Mouse (Mus musculus): ENCODE measurements around the gene Fam124a. TPM values are rescaled to one million over a fixed set of nuclear protein-coding genes. Genes with fewer than 3 reads are reported as not detected.
"Not testable (repeated sequence)": the region's sequence is repeated elsewhere in the genome, so short reads cannot be mapped to it uniquely, and the experiment has no call there.

Gene Fam124a
- total RNA-seq, 2 experiments from 2014 or later: 1.2 to 3.7 TPM

GRCm38 (mm10) chr14:62574906-62575305 lies 19.4 kb downstream of the Fam124a start:
- no peak for DNase-seq

- no peak for DNase-seq
These were observed 20.3 kb downstream of the Fam124a start for GRCm38 (mm10) chr14:62575862-62576261.

DNA sequence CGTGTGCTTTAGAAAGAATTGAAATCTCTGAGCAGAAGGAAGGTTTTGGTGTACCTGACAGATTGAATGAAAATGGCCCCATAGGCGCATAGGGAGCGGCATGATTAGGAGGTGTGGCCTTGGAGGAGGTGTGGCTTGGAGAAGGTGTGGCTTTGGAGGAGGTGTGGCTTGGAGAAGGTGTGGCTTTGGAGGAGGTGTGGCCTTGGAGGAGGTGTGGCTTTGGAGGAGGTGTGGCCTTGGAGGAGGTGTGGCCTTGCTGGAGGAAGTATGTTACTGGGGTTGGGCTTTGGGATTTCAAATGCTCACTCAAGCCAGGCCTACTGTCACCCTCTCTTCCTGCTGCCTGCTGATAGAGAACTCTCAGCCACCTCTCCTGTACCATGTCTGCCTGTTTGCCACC lies 25.4 kb downstream of the Fam124a start:
- DNase-seq: no peak

GRCm38 (mm10) chr14:62581768-62582167 lies 26.2 kb downstream of the Fam124a start:
- DNase-seq: no peak

- no peak for DNase-seq
These were observed 29.1 kb downstream of the Fam124a start for GRCm38 (mm10) chr14:62584637-62585036.

- DNase-seq: no peak
These were observed 29.8 kb downstream of the Fam124a start for GRCm38 (mm10) chr14:62585338-62585737.

GRCm38 (mm10) chr14:62600109-62600522 lies 44.6 kb downstream of the Fam124a start:
- no peak for DNase-seq

DNA sequence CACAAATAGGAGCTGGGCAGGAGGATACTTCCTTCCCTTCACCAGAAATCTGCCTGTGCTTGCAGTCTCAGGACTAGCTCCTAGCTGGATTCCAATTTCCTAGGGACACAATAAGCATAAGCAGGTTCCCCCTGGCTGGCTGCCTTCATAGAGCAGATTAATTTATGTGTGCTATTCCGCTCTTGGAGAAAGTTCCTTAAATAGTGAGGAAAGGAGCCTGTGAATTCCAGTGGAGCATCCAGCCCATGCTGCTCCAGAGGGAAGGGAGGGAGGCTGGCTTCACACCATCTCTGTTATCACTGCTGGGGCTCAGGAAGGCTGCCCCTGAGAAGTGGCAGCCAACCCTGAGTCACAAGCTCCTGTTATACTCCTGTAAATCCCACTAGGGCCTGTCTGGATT lies 46.7 kb downstream of the Fam124a start:
- DNase-seq: no peak

- no peak for DNase-seq
These were observed 47.3 kb downstream of the Fam124a start for GRCm38 (mm10) chr14:62602869-62603268.

DNA sequence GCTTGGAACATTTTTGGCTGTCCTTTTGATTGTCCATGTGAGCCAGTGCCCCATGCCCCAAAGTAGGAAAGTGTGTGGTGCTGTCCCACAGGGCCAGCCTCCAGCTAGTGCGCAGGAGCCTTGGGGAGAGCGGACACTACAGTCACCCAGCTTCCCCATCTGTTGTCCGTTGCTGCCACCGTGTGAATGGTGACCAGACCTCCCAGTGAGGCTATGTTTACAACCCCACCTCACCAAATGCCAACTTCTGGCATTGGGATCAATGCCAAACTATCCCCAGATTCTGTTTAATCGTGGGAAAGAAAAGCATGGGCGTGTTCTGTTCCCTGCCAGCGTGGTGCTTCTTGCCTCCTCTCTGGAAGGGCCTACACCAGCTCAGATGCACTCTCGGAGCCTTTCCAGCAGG lies 52.3 kb downstream of the Fam124a start:
- DNase-seq: peak; percentile 20 to 41

DNA sequence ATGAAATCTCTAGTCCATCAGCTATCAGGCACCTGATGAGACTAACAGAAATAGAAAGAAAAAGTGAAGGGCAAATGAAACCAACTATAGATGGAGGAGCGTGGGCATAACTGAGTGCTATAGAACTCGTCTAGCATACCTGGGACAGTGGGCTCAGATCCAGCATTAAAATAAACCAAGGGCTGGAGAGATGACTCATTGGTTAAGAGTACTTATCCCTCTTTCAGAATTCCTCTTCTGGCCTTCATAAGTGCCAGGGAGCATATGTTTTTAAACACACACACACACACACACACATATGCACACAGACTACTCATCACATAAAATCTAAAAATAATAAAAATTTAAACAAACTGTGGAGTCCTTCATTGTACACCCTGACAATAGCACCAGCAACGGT lies 54.4 kb downstream of the Fam124a start:
- no peak for DNase-seq

DNA sequence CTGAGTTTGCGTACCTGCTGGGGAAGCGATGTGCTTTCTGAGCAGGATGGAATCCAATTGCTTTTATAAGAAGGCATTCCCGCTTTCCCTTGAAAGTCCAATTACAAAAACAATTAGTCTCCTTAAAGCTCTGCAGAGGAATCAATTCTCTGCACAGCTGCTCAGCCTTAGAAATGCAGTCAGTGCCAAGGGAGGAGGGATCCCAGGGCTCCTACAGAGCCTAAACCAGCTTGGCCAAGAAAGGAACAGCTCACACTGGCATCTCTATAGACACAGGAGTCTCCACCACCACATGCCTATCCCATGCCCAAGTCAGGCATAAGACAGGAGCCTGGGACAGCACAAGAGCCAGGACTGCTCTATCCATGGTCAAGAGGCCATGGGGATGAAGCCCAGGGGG lies 66.9 kb downstream of the Fam124a start:
- no peak for DNase-seq

- DNase-seq: no peak
These were observed 72.4 kb downstream of the Fam124a start for GRCm38 (mm10) chr14:62627951-62628350.

- DNase-seq: no peak
These were observed 82.2 kb downstream of the Fam124a start for GRCm38 (mm10) chr14:62637436-62638344.

- no peak for DNase-seq
These were observed 82.8 kb downstream of the Fam124a start for GRCm38 (mm10) chr14:62638345-62638702.

DNA sequence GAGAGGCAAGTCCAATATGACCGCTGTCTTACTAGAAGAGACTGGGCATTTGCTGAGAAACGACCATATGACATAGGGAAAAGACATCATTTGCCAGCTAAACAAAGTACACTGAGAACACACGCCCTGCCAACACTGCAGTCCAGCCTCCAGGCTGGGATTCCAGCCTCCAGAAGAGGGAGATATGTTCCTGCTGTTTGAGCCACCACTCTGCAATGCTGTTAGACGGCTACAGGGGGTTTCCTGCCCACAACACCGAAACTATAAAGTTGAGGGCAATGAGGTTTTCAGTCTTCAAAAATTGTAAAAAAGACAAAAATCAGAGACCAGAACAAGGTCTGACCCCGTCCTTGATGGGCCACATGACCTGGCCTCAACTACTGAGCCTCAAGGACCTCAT lies 83.6 kb downstream of the Fam124a start:
- DNase-seq: peak; percentile 29 to 41

DNA sequence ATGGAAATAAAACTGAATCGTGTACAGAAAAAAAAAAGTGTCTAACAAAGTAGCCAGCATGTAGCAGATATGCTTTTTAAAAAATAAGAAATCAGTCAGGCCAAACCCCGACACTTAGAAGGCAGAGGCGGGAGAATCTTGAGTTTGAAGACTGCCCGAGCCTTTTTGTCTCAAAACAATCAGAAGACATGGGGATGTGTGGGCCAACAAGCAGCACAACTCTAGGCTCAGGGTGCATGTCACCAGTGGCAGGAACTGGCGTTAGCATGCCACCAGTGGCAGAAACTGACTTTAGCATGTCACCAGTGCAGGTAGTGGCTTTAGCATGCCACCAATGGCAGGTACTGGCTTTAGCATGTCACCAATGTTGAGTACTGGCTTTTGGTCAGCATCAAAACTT lies 84.0 kb downstream of the Fam124a start:
- DNase-seq: peak in 1 of 2 experiments; percentile 1

- peak; percentile 9 to 20 for DNase-seq
These were observed 84.9 kb downstream of the Fam124a start for GRCm38 (mm10) chr14:62640396-62640795.

- not testable (repeated sequence) for DNase-seq
These were observed 86.8 kb downstream of the Fam124a start for GRCm38 (mm10) chr14:62642368-62642767.

DNA sequence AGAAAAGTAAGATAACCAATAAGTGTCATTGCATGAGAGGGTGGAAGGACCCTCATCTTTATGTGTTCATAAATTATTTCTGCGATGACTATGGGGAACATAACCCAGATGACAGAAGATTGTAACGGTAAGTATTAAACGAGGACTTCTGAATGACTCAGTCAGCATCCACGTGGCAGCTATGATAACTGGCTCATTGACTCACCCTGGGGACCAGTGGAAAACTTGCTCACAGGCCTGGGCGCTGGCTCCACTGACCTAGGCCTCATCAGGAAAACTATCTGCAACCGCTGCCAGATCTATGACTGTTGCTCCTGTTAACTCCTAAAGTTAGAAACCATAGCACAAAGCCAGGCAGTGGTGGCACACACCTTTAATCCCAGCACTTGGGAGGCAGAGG lies 92.9 kb downstream of the Fam124a start:
- peak in 1 of 2 experiments; percentile 15 for DNase-seq

DNA sequence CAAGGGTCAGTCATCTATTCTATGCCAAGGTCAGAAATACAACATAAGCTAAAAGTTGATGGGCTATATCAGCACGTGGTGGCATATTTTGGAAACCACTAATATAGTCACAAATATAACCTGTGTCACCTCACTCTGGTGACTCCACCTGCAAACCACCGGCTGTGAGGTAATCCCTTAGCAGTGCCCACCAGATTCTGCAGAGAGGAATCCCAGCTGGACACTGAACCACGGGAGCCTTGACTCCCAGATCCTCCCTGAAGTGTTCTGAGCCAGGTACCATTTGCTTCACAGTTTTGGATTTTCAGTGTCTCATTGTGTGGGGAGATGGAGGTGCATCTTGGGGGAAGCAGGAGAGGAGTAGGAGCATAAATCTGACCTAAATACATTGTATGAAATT lies 94.8 kb downstream of the Fam124a start:
- DNase-seq: no peak

GRCm38 (mm10) chr14:62651771-62652170 lies 96.2 kb downstream of the Fam124a start:
- no peak for DNase-seq

DNA sequence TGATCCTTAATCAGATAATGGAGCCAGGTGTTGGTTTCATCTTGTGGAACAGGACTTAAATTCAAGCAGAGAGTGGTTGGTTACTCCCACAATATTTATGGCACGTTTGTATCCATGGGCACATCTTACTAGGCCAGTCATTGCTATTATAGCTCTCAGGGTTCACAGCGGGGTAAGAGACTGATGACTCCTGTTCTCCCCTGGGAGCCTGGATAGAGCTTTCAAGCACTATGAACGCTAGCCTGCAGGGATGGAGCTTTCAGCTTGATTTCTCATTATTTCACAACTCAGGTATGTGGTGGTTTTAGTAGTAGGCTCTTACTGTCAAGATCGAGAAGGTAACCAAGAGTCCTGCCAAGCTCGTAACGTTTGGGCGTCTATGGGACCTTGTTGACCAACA lies 100.5 kb downstream of the Fam124a start:
- DNase-seq: no peak

DNA sequence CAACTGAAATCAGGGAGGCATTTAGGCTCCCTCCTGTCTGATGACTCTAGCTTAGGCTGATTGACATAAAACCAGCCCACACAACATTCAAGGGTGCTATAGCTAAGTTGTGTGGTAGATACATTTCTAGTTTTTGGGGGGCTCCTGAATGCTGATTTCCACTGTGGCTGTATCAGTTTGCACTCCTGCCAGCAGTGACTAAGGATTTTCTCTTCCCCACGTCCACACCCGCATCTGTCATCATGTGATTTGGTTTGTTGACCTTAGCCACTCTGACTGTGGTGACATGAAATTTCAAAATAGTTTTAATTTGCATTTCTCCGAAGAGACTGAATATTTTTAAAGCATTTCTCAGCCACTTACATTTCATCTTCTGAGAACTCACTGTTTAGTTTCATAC lies 101.9 kb downstream of the Fam124a start:
- no peak for DNase-seq

Measured in adrenal gland, postnatal 36 days (tissue).